Mouse (Mus musculus) hindbrain, postnatal 0 days (tissue): ENCODE measurements around the gene Ier5. TPM values are rescaled to one million over a fixed set of nuclear protein-coding genes. Genes with fewer than 3 reads are reported as not detected.

ENCODE experiments used
- ATAC-seq: fragments of 200-750 bp; cut with Nextera tagmentation; 2 replicates; pipeline ENCODE4 v1.8.0; 2017; ENCODE audit warnings: mild to moderate bottlenecking, moderate TSS enrichment, moderate library complexity
- DNase-seq: peaks from one replicate; pipeline ENCODE4 v3.0.0-alpha.2; 2015; ENCODE audit warnings: low spot score
- H3K27ac ChIP-seq: fragments of 300-500 bp; sonication (generic); 2 replicates; pipeline ENCODE4 v1.5.1; 2014; ENCODE audit warnings: mild to moderate bottlenecking
- H3K27me3 ChIP-seq: fragments of 300-500 bp; sonication (generic); 2 replicates; pipeline ENCODE4 v1.6.1; 2014; ENCODE audit warnings: low read length, mixed read lengths; ENCODE audit not compliant: insufficient read depth
- H3K36me3 ChIP-seq: fragments of 300-500 bp; sonication (generic); 2 replicates; pipeline ENCODE4 v1.6.1; 2014; ENCODE audit warnings: low read length, mixed read lengths; ENCODE audit not compliant: insufficient read depth
- H3K4me1 ChIP-seq: fragments of 300-500 bp; sonication (generic); 2 replicates; pipeline ENCODE4 v1.6.1; 2014; ENCODE audit warnings: antibody characterized with exemption, low read length, mixed read lengths; ENCODE audit not compliant: insufficient read depth
- H3K4me2 ChIP-seq: fragments of 300-500 bp; sonication (generic); 2 replicates; pipeline ENCODE4 v1.6.1; 2014; ENCODE audit warnings: low read depth, mild to moderate bottlenecking, low read length, moderate library complexity, mixed read lengths
- H3K4me3 ChIP-seq: fragments of 300-500 bp; sonication (generic); 2 replicates; pipeline ENCODE4 v1.5.1; 2014; ENCODE audit warnings: low read length
- H3K9ac ChIP-seq: fragments of 300-500 bp; sonication (generic); replicated peaks from 2 replicates; pipeline ENCODE4 v1.6.1; 2014; ENCODE audit warnings: mild to moderate bottlenecking, low read length, moderate library complexity, mixed read lengths
- H3K9me3 ChIP-seq: fragments of 300-500 bp; sonication (generic); 2 replicates; pipeline ENCODE4 v1.6.1; 2016; ENCODE audit warnings: low read length, mixed read lengths
- CTCF ChIP-seq: IDR thresholded peaks from 2 replicates; pipeline ENCODE4 v1.5.1; 2016; ENCODE audit warnings: antibody characterized with exemption, control low read depth, low read depth
- WGBS: fragments of 180-500 bp; shearing (Covaris S2); extraction: QIAGEN DNeasy Blood & Tissue Kit; methylation state at CpG from one replicate; pipeline ENCODE4 v1.1.7; 2014; 5-methylcytosine and 5-hydroxymethylcytosine counted together
- polyA plus RNA-seq: library from polyadenylated mRNA; unstranded; fragments of >200 nt; fragmentation: Nextera tagmentation; extraction: Ambion mirVana; gene quantifications from 2 replicates; pipeline ENCODE4 v1.2.1, GENCODE M21; 2015
- total RNA-seq: library from RNA; depleted of rRNA; stranded (reverse); fragments of >200 nt; gene quantifications from 2 replicates; pipeline ENCODE4 v1.2.3, GENCODE M21; 2014

Ier5 gene
- total and polyA plus RNA-seq, 2 experiments from 2014 or later = 5.2 to 51.4 TPM

- Histone ChIP-seq H3K9ac (no peak overlapping the region), H3K9me3 (no peaks in the 10 kb centered on the region), H3K4me3 (no peak overlapping the region), H3K36me3 (no peaks in the 10 kb centered on the region), H3K27me3 (no peaks in the 10 kb centered on the region), H3K4me1 (peaks cover 23% of the 10 kb centered on the region), H3K4me2 (no peak overlapping the region), H3K27ac (peak overlapping the region; percentile 2)
- 27% methylated on average over 4 of the region's 4 CpGs for WGBS
- no peak for TF ChIP-seq CTCF
- peak; percentile 28; the same call in 1 of the 2 replicates for ATAC-seq
- no peak for DNase-seq
These were observed 6.2 kb downstream of the Ier5 start for GRCm38 (mm10) chr1:155093145-155093791.

GRCm38 (mm10) chr1:155091842-155092800 is 7.3 kb downstream of the Ier5 start:
- 16% methylated on average over 14 of the region's 14 CpGs for WGBS
- peak; percentile 86 for DNase-seq
- no peaks in the 10 kb centered on the region for H3K36me3 ChIP-seq
- H3K4me2 ChIP-seq = peak overlapping the region; percentile 3; the same call in 1 of the 2 replicates
- ATAC-seq = peak; percentile 65
- no peaks in the 10 kb centered on the region for H3K9me3 ChIP-seq
- H3K4me1 ChIP-seq = peaks cover 23% of the 10 kb centered on the region
- no peak overlapping the region for H3K4me3 ChIP-seq
- TF ChIP-seq CTCF = no peak
- H3K27ac ChIP-seq = peak overlapping the region; percentile 71
- H3K27me3 ChIP-seq = no peaks in the 10 kb centered on the region
- H3K9ac ChIP-seq = no peak overlapping the region

GRCm38 (mm10) chr1:155091374-155091841 is 8.0 kb downstream of the Ier5 start:
- TF ChIP-seq CTCF = no peak

GRCm38 (mm10) chr1:155090736-155091135 is 8.7 kb downstream of the Ier5 start:
- WGBS = 83% methylated on average over 1 of the region's 1 CpGs
- no peaks in the 10 kb centered on the region for H3K9me3 ChIP-seq
- no peak for DNase-seq
- ATAC-seq = no peak
- TF ChIP-seq CTCF = no peak
- H3K4me2 ChIP-seq = no peak overlapping the region
- H3K27me3 ChIP-seq = no peaks in the 10 kb centered on the region
- H3K27ac ChIP-seq = no peak overlapping the region
- H3K36me3 ChIP-seq = no peaks in the 10 kb centered on the region
- H3K4me3 ChIP-seq = no peak overlapping the region
- peaks cover 32% of the 10 kb centered on the region for H3K4me1 ChIP-seq
- H3K9ac ChIP-seq = no peak overlapping the region

More at GRCm38 (mm10) chr1:155091374-155091841, 8.0 kb downstream of the Ier5 start:
- WGBS = 71% methylated on average over 7 of the region's 7 CpGs
- Histone ChIP-seq H3K4me3 (no peak overlapping the region), H3K4me1 (peaks cover 26% of the 10 kb centered on the region), H3K27me3 (no peaks in the 10 kb centered on the region), H3K4me2 (0 out of 2 replicates have a peak overlapping the region, but pooled peaks have one; percentile 3), H3K9me3 (no peaks in the 10 kb centered on the region), H3K27ac (peak overlapping the region; percentile 71; the same call in 1 of the 2 replicates), H3K36me3 (no peaks in the 10 kb centered on the region), H3K9ac (no peak overlapping the region)
- DNase-seq (no peak), ATAC-seq (no peak)

- no peaks in the 10 kb centered on the region for H3K36me3 ChIP-seq
- peaks cover 32% of the 10 kb centered on the region for H3K4me1 ChIP-seq
- H3K27ac ChIP-seq = no peak overlapping the region
- H3K9me3 ChIP-seq = no peaks in the 10 kb centered on the region
- no peaks in the 10 kb centered on the region for H3K27me3 ChIP-seq
- DNase-seq = no peak
- WGBS = 91% methylated on average over 7 of the region's 7 CpGs
- no peak overlapping the region for H3K9ac ChIP-seq
- H3K4me2 ChIP-seq = no peak overlapping the region
- H3K4me3 ChIP-seq = no peak overlapping the region
- TF ChIP-seq CTCF = no peak
- no peak for ATAC-seq
These were observed 9.1 kb downstream of the Ier5 start for GRCm38 (mm10) chr1:155090327-155090726.

- Histone ChIP-seq H3K4me2 (no peak overlapping the region), H3K9me3 (no peaks in the 10 kb centered on the region), H3K4me3 (no peak overlapping the region), H3K27me3 (no peaks in the 10 kb centered on the region), H3K9ac (no peak overlapping the region), H3K36me3 (no peaks in the 10 kb centered on the region), H3K27ac (no peak overlapping the region), H3K4me1 (peaks cover 41% of the 10 kb centered on the region)
- no peak for TF ChIP-seq CTCF
- ATAC-seq (no peak), DNase-seq (no peak)
- WGBS = 71% methylated on average over 16 of the region's 16 CpGs
These were observed 10.4 kb downstream of the Ier5 start for GRCm38 (mm10) chr1:155088847-155089603.
